Mouse (Mus musculus): ENCODE measurements around the gene Ndufs7.

GRCm38 (mm10) chr10:80253551-80253950 is 4.6 kb downstream of the Ndufs7 start:
- no peak for TF ChIP-seq EP300 (IDR thresholded peaks at IDR 0.05; ENCODE audit: low read depth)
- TF ChIP-seq CTCF (IDR thresholded peaks at IDR 0.05; ENCODE audit: low read depth) = no peak

Data from heart, postnatal 0 days (tissue).